16 mouse cellular contexts compared by ENCODE assay signal in genomic region chr1:166315706-166316105, GRCm38 (mm10).
"Had no signal": no experiment of that assay in that cellular context is flagged by ENCODE, and none has a peak within 500 bp of the region (broad histone marks: within the 10 kb centered on the region; RNA-seq: fewer than 3 reads in every experiment).

No protein-coding gene starts in this region.

- H3K4me3 ChIP-seq: lung, embryonic 15.5 days; megakaryocyte, embryonic 14.5 days; midbrain, embryonic 13.5 days; midbrain, embryonic 15.5 days; neural tube, embryonic 12.5 days; stomach, embryonic 15.5 days had no signal

- H3K27me3 ChIP-seq: lung, embryonic 15.5 days; midbrain, embryonic 13.5 days; midbrain, embryonic 15.5 days; neural tube, embryonic 12.5 days; stomach, embryonic 15.5 days had no signal

- ATAC-seq: lung, postnatal 0 days; midbrain, embryonic 13.5 days; midbrain, embryonic 15.5 days had no signal

- DNase-seq: lung, postnatal 14 days; lung, postnatal 36 days; right cerebral cortex, postnatal 14 days; thymus, adult 2 months; thymus, postnatal 25 days; thymus, postnatal 4 days had no signal

- H3K4me2 ChIP-seq: lung, embryonic 15.5 days; midbrain, embryonic 11.5 days; midbrain, embryonic 13.5 days; midbrain, embryonic 15.5 days; neural tube, embryonic 12.5 days; stomach, embryonic 15.5 days had no signal

- H3K9me3 ChIP-seq: lung, embryonic 15.5 days; megakaryocyte, embryonic 14.5 days; midbrain, embryonic 13.5 days; midbrain, embryonic 15.5 days; neural tube, embryonic 12.5 days; stomach, embryonic 15.5 days had no signal

- H3K27ac ChIP-seq: lung, embryonic 15.5 days; macrophage; midbrain, embryonic 13.5 days; midbrain, embryonic 15.5 days; neural tube, embryonic 12.5 days; stomach, embryonic 15.5 days; stomach, postnatal 0 days had no signal

- H3K36me3 ChIP-seq: lung, embryonic 15.5 days; midbrain, embryonic 15.5 days; stomach, embryonic 15.5 days had no signal

- H3K4me1 ChIP-seq: lung, embryonic 15.5 days; megakaryocyte, embryonic 14.5 days; midbrain, embryonic 13.5 days; midbrain, embryonic 15.5 days; neural tube, embryonic 12.5 days; stomach, embryonic 15.5 days had no signal

- H3K9ac ChIP-seq: lung, embryonic 15.5 days; midbrain, embryonic 13.5 days; midbrain, embryonic 15.5 days; neural tube, embryonic 12.5 days; stomach, embryonic 15.5 days had no signal
